Mouse (Mus musculus) thymus, adult 2 months (tissue): ENCODE measurements at regions not wholly inside any gene's neighbourhood (a gene's known extent, or its start where the extent isn't known, plus 50 kb on each side); places are given as distances from the start of the nearest gene placed in this dataset.

Source experiments
- CTCF ChIP-seq: fragments of 200-500 bp; IDR thresholded peaks from 2 replicates; pipeline ENCODE4 v1.5.1; 2012; ENCODE audit warnings: mild to moderate bottlenecking, control low read depth, low read length, moderate library complexity, borderline replicate concordance; ENCODE audit not compliant: control insufficient read depth, poor library complexity, insufficient read depth; ENCODE audit errors: extremely low read depth
- POLR2A ChIP-seq: fragments of 200-500 bp; IDR thresholded peaks from 2 replicates; pipeline ENCODE4 v1.6.1; 2012; ENCODE audit warnings: mild to moderate bottlenecking, low read length, control low read depth, moderate library complexity; ENCODE audit not compliant: control insufficient read depth, poor library complexity, insufficient read depth; ENCODE audit errors: extremely low read depth

GRCm38 (mm10) chr7:129984367-129984766 lies 392.7 kb downstream of the Wdr11 start:
- TF ChIP-seq POLR2A, result no peak
- TF ChIP-seq CTCF, result no peak
